Mouse (Mus musculus) T-helper 17 cell (primary cell): ENCODE measurements around the gene Tssc4.

Experiments
- in situ Hi-C, 2 experiments: fragments of 300-600 bp; cut with MboI, MseI; formaldehyde crosslinking; loops; 1 replicate in 1 of 2; 2 replicates in 1 of 2; pipeline ENCODE4 v1.15.1; 2025; ENCODE audit warnings: high pct_unique_total_duplicates in 2 of 2

Gene Tssc4

GRCm38 (mm10) chr7:143044826-143045206 is 24.2 kb upstream of the Tssc4 start:
- in situ Hi-C loops = no loop called here

GRCm38 (mm10) chr7:143046358-143046757 is 22.7 kb upstream of the Tssc4 start:
- in situ Hi-C loops = no loop called here

- in situ Hi-C loops = no loop called here
These were observed 19.7 kb upstream of the Tssc4 start for GRCm38 (mm10) chr7:143049331-143049730.

DNA sequence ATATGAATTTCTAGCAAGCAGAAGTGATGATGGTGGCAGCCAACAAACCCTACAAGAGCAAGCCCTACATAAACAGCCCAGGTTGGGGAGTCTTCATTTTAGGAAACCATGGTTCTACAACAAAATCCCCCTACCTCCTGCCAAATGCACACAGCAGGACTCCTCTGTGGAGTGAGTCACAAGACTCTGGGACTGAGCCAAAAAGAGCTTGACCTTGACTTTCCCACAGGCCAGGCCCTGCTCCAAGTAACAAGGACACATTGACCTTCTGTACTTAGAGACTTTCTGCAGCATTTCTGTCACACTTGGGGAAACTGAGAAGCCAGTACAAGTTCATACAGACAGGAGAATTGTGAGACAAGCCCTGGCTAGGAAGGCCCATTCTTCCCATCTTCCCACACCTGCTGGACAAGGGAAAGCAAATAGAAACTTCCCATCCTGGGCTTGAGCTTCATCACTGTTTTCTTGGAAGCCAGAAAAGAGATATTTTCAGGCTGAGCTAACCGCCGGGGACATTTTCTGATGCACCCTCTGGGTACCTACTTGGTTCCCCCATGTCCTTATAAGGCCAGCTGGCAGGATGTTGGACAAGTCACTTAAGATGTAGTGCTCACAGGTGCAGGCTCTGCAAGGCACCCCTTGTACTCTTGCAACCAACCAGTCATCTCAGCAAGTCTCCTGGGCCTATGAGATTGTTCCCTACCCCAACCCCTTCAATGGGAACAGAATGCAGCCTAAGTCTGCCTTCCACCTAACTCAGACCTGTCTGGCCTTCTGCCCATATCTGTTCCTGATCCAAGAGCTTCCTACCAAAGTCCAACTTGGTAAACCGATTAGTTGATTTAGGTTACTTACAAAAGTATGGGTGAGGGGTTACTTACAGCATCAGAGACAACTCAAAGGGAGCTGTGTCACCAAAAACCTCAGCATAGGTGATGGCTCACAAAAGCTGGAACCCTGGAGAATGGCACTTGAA is 18.9 kb upstream of the Tssc4 start:
- in situ Hi-C loops = loop anchor here in 1 of 2 experiments (25.0 kb wide), 1 partner anchor 1963 kb away; the partner anchor contains the start of gene Pkp3

DNA sequence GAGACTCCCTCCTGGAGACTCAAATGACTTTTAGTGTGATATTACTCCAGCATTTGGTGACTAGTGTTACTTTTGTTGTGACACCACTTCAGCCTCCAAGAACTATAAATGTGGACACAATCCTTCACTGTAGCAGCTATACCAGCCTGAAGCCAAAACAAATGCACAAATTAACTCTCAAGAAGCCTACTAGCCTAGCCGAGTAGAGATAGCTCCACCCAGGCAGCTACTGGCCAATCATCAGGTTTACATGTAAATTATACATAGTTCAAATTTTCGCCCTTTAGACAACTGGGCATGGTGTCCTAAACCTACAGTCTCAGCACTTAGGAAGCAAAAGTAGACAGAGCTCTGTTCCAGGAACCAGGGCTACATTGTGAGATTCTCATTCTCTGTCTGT is 17.7 kb upstream of the Tssc4 start:
- in situ Hi-C loops = loop anchor here in 1 of 2 experiments (25.0 kb wide), 1 partner anchor 1964 kb away; the partner anchor contains the start of gene Pkp3

DNA sequence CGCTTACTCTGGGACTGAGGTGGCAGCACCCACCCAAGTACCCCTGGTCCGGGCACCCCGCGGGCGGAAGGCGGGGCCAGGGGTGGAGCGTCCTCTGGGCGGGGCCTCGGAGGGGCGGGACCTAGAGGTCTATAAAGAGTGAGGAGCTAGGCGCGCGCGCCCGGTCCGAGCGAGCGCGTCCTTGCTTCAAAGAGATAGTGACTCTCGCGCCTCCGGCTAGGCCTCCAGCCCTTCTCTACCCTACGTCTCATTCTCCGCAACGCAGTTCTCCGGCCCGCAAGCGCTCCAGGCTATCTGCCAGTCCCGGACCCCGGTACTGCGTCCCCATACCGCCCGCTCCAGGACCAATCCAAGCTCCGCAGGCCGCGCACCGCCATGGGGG is 16.4 kb upstream of the Tssc4 start, which contains the start of gene Cd81:
TSS of gene Cd81 (plus strand) at position 114 of the 382 bp plus-strand sequence.
- in situ Hi-C loops = loop anchor here in 1 of 2 experiments (25.0 kb wide), 1 partner anchor 1965 kb away; the partner anchor contains the start of gene Pkp3

GRCm38 (mm10) chr7:143053008-143053899 is 15.8 kb upstream of the Tssc4 start:
- in situ Hi-C loops = loop anchor here in 1 of 2 experiments (25.0 kb wide), 1 partner anchor 1966 kb away; the partner anchor contains the start of gene Pkp3

GRCm38 (mm10) chr7:143053961-143054611 is 15.0 kb upstream of the Tssc4 start:
- in situ Hi-C loops = loop anchor here in 1 of 2 experiments (25.0 kb wide), 1 partner anchor 1967 kb away; the partner anchor contains the start of gene Pkp3

- in situ Hi-C loops = loop anchor here in 1 of 2 experiments (25.0 kb wide), 1 partner anchor 1967 kb away; the partner anchor contains the start of gene Pkp3
These were observed 14.5 kb upstream of the Tssc4 start for GRCm38 (mm10) chr7:143054612-143054965.

DNA sequence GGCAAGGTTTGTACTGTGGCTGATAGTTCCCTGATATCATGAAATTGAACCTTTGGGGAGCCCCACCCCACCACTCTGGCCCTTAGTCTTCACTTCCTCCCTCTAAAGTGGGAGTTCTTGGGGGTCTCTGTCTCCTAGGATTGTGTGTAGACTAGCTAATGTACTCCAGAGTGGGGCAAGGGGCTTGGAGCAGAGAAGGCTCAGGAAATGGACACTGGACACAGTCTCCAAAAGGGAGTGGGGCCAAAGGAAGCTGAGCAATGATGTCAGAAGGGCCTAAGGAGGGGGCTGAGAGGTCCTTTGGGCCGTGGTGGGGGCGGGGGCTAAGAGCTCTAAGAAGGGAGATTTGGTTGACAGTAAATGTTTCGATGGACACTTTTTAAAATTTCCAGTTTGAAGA is 14.0 kb upstream of the Tssc4 start:
- in situ Hi-C loops = loop anchor here in 1 of 2 experiments (25.0 kb wide), 1 partner anchor 1968 kb away; the partner anchor contains the start of gene Pkp3

DNA sequence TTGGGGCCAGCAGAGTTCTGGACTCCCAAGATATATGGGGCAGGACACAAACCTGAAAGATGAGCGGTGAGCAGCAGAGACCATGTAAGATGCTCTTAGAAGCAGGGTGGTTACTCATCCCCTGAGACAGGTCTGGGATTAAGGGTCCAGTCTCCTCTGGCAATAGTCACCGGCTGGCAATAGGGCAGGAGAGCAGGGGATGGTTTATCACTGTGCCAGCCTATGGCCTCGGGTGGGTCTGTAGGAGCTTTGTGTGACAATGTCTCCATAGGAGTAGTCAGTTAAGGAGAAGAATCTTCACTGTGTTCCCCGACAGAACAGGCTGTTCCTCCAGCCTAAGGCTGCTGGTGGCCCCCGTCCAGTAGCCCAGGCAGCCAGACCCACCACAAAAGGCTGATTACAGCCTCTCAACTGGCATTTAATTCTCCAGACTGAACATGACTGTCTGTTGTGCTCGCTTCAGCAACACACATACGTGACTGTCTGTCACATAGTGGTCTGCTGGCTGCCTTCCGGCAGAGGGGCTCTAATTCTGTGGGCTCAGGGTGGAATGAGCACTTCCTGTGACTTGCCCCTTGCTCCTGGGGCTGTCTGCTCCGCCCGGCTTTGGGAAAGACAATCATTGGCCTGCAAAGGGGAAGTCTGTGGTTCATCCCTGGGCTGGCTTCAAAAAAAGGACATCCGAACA is 13.4 kb upstream of the Tssc4 start:
- in situ Hi-C loops = loop anchor here in 1 of 2 experiments (25.0 kb wide), 1 partner anchor 1968 kb away; the partner anchor contains the start of gene Pkp3

- in situ Hi-C loops = loop anchor here in 1 of 2 experiments (25.0 kb wide), 1 partner anchor 1970 kb away; the partner anchor contains the start of gene Pkp3
These were observed 12.0 kb upstream of the Tssc4 start for GRCm38 (mm10) chr7:143057023-143057422.

GRCm38 (mm10) chr7:143057667-143058220 is 11.3 kb upstream of the Tssc4 start:
- in situ Hi-C loops = loop anchor here in 1 of 2 experiments (25.0 kb wide), 1 partner anchor 1970 kb away; the partner anchor contains the start of gene Pkp3

- in situ Hi-C loops = loop anchor here in 1 of 2 experiments (25.0 kb wide), 1 partner anchor 1971 kb away; the partner anchor contains the start of gene Pkp3
These were observed 10.8 kb upstream of the Tssc4 start for GRCm38 (mm10) chr7:143058221-143058697.

DNA sequence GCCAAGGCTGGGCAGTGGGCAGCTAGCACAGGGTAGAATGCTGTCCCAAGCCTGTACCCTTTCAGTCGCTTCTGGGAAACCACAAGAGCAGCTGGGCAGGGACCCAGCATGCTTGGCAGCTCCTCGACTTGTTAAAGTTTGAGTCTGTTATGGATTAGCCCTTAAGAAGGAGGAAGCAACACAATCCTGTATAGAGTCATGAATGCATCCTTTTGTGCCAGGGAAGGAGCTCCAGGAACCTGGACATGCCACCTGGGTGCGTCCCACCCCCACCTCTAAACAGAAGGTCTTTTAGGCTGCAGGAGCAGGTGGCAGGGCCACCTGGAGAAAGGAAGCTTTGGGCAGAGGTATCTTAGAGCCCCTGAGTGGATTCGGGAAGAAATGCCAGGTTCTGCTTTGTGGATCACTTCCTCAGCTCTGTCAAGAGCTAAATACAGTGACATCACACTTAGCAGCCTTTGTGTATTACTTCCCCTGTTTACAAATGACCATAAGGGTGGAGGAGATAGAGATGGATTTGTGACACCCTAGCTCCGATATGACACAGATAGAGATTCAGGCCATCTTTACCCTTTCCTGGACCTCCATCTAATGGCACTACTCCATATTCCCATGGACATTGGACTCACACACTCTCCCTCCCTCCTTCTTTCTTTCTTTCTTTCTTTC is 9.7 kb upstream of the Tssc4 start:
- in situ Hi-C loops = loop anchor here in 1 of 2 experiments (25.0 kb wide), 1 partner anchor 1972 kb away; the partner anchor contains the start of gene Pkp3

GRCm38 (mm10) chr7:143062704-143063103 is 6.3 kb upstream of the Tssc4 start:
- in situ Hi-C loops = loop anchor here in 1 of 2 experiments (25.0 kb wide), 1 partner anchor 1975 kb away; the partner anchor contains the start of gene Pkp3

GRCm38 (mm10) chr7:143064226-143064625 is 4.8 kb upstream of the Tssc4 start:
- in situ Hi-C loops = loop anchor here in 1 of 2 experiments (25.0 kb wide), 1 partner anchor 1977 kb away; the partner anchor contains the start of gene Pkp3

- in situ Hi-C loops = loop anchor here (5.0 to 25.0 kb wide), 2 partner anchors 58 to 1978 kb away; partner anchors contain the start of genes Tspan32 (in 2 of the 2) and Pkp3 (in 1 of the 2)
These were observed 3.4 kb upstream of the Tssc4 start for GRCm38 (mm10) chr7:143065692-143066091.
